Mouse (Mus musculus): Measurements from ENCODE around the gene Sypl2.

DNA sequence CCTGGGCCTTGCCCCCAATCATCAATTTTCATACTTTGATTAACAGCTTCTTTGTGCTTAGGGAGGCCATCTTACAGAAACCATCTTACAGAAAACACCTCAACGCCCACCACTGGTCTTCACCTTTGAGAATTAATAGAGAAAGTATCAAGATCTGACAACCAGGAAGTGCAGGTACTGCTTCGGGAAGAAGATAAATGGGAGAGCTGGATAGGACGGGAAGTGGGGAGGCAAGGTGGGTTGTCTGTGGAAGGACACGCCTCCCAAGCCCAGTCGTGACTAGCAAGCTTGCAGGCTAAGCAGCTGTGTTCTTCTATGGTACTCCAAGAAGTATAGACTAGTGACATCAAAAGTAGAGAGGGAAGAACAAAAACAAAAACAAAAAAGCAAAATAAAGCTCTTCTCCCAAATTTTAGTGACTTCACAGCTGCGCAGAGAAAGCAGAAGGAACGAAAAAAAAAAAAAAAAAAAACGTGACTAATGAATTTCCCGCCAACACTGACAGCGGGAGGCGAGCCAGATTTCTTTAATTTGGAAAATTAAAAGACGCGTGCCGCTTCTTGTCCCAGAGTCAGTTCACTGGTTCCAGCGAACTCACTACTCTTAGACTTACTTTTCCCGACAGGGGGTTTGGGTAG is 40.9 kb downstream of the Sypl2 start:
- TF ChIP-seq CTCF (IDR thresholded peaks at IDR 0.05; ENCODE audit: low read depth, low read length): no peak
- TF ChIP-seq POLR2A (IDR thresholded peaks at IDR 0.05; ENCODE audit: insufficient read depth, low read length): no peak
